Mouse (Mus musculus) spleen, postnatal 10 days (tissue): ENCODE data around the gene Ccni.

Source experiments
- DNase-seq, 2 experiments: peaks; one replicate each; pipeline ENCODE4 v3.0.0; 2021 to 2022; ENCODE audit warnings: low spot score in 2 of 2

Gene Ccni

GRCm38 (mm10) chr5:93198232-93198631 is 8.1 kb downstream of the Ccni start:
- no peak for DNase-seq

- no peak for DNase-seq
These were observed 15.9 kb downstream of the Ccni start for GRCm38 (mm10) chr5:93190428-93190827.

- no peak for DNase-seq
These were observed 16.7 kb downstream of the Ccni start for GRCm38 (mm10) chr5:93189607-93190006.

GRCm38 (mm10) chr5:93184548-93184947 is 21.7 kb downstream of the Ccni start:
- DNase-seq, result no peak

- no peak for DNase-seq
These were observed 23.0 kb downstream of the Ccni start for GRCm38 (mm10) chr5:93183311-93183710.

DNA sequence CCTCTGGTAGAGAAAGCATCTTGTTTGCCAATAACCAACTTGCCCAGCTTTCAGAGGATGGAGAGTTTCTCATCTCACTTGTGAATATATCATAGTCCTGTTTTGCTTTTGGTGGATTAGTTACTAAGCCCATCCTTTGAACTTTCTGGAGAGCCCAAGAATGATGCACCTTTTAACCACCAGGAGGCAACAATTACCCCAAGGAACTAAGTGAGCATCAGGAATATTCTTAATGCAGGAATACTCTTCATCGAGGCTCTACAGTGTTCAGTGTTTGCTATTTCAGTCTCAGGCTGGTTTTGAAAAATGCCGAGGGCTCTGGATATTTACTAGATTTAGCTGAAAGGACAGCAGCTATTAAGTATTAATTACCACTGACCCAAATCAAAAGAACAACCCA is 26.0 kb downstream of the Ccni start:
- no peak for DNase-seq

GRCm38 (mm10) chr5:93178616-93179015 is 27.7 kb downstream of the Ccni start:
- no peak for DNase-seq

DNA sequence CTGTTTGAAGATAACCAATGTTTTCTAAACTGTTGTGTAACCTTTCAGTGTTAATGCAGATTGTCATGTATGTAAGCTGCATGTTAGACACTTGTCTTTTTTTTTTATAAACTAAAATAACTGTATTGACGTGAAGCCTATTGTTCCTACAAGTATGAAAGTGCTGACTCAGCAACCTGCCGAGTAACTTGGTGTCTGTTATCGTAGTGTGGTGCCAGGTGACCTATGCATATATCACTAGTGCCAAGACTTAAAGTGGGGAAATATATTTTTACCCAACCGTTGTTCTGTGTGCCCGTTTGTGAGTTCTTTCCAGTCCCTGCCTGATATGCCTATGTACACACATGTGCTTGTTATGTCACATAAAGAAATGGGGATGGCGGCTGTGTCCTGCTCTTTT is 31.6 kb downstream of the Ccni start:
- DNase-seq, result peak in 1 of 2 experiments; percentile 5

GRCm38 (mm10) chr5:93172536-93172935 is 33.8 kb downstream of the Ccni start:
- no peak for DNase-seq

DNA sequence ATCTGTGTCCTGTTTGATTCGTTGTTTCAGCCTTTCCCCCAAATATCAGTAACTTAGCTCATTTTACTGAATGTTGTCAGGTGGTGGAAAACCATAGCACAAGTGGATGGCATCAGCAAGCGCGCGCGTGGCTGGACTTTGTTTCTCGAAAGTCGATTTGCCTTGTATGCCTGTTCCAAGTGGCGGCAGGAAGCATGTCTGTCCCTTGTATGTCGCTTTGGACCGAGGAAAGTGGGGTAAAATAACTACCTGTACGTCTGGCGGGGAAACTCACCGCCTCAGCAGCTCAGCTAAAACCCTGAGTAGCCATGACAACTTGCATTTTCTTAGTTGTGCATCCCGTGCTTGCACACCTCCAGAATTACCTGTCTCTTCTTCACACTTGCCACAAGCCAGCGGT is 34.9 kb downstream of the Ccni start:
- DNase-seq, result no peak

- no peak for DNase-seq
These were observed 37.6 kb downstream of the Ccni start for GRCm38 (mm10) chr5:93168654-93169053.

DNA sequence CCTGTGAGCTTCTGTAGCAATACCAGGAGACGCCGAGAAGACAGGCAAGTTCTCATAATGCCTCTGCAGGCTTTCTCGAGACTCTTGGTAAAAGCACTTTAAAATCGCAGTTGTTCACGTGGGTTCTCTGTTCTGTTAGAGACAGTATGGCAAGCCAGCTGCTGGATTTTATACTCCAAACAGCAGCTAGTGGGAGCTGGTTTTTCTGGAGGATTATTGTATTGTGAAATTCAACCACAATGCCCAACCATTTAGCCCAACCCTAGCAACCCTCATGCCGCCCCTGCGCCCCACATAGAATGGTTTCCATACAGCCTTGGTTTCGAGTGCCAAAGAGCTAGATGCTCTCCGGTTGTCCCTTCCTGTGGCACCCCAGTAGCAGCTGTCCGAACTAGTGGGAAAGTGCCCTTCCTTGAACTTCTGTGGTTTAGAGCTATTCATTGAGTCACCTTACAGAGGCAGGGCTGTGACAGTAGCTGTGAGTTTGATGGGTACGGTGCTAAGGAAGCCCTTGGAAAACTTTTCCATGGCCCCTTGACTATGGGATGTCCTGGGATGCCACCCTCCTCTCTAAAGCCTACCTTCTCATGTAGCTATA is 38.3 kb downstream of the Ccni start:
- no peak for DNase-seq

DNA sequence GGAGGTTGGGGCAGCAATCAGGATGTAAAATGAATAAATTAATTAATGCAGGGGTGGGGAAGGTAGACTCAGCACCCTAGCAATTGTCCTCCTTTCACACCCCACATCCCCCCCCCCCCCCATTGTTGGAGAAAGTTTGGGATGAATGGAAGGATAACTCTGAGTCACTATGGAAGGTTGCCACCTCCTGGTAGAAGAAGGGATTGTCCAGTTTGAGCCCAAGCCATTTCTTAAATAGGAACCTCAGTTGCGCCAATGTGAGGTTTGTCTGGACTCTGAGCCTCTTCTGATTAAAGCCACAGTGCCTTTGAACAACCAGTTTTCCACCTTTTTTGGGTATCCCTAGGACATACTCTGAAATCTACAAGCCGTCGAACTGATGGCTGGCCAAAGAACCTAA is 42.8 kb downstream of the Ccni start:
- DNase-seq, result peak in 1 of 2 experiments; percentile 40

DNA sequence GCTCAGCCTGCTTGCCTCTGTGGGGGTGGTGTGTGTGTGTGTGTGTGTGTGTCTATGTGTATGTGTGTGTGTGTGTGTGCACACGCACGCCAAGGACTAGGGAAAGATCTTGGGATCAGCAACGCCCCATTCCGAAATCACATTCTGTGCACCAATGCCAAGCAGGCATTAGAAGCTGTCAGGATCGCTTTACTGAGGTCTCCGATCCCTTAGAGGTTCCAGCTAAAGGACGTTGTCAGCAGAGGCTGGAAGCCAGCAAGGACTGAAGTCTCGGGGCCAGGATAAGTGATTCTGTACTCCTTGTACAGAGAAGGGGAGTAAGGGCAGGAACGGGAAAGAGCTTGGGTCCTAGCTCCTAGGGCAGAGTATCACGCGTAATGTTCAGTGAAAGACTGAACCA is 51.9 kb downstream of the Ccni start:
- DNase-seq, result no peak

GRCm38 (mm10) chr5:93152451-93152850 is 53.8 kb downstream of the Ccni start:
- peak; percentile 20 to 48 for DNase-seq

GRCm38 (mm10) chr5:93151985-93152384 is 54.3 kb downstream of the Ccni start:
- DNase-seq, result no peak

DNA sequence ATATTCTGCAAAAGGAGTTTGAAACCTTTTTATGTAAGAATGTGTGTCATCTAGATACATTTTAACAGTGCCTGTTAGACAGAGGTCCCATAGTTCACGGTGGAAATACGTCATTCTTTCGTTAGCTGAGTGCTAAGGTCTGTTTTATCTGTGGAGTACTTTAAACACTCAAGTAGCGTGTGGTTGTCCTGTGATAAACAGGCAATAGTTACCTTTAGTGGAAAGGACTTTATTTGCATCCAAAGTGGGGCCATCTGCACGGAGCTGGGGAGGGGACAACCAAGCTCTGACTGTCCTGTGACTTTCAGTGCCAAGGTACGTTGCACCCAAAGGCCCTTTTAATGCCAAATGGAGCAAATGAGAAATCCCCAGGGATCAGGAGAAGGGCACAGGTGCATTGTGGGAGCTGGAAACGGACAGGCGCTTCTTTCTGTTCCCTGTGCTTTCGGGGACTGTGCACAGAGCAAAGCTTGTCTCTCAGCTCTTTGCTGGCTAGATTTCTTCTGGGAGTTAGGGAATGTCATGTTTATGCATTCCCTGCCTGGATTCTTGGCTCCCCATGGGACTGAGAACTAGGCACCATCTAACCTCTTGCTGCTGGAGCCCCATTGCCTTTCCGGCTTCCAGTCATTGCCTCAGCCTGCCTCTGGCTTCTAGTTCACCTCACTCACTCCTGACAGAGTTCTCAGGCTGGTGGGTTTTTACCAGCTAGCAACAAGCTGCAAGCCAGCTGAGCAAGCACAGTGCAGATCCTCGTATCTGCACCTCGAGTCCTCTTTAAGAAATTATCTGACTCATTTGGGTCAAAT is 56.1 kb downstream of the Ccni start:
- DNase-seq, result no peak

- DNase-seq, result no peak
These were observed 60.8 kb downstream of the Ccni start for GRCm38 (mm10) chr5:93145504-93145903.

DNA sequence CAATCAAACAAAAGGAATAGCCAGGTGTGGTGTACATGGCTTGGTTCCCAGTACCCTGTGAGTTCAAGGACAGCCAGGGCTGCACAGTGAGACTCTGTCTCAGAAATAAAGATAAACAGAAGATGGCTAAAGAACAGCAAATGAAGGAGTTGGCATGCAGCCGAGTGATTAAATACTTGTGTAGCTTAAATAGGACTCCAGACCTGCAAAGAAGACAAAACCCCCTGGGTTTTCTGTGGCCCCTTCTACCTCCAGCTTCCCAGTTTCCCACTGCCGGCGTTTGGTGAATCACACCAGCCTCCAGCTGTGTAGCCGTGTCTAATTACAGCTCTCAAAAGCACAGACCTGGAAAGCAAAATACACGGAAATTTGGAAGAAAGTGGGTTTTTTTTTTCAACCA is 61.4 kb downstream of the Ccni start:
- DNase-seq, result no peak

DNA sequence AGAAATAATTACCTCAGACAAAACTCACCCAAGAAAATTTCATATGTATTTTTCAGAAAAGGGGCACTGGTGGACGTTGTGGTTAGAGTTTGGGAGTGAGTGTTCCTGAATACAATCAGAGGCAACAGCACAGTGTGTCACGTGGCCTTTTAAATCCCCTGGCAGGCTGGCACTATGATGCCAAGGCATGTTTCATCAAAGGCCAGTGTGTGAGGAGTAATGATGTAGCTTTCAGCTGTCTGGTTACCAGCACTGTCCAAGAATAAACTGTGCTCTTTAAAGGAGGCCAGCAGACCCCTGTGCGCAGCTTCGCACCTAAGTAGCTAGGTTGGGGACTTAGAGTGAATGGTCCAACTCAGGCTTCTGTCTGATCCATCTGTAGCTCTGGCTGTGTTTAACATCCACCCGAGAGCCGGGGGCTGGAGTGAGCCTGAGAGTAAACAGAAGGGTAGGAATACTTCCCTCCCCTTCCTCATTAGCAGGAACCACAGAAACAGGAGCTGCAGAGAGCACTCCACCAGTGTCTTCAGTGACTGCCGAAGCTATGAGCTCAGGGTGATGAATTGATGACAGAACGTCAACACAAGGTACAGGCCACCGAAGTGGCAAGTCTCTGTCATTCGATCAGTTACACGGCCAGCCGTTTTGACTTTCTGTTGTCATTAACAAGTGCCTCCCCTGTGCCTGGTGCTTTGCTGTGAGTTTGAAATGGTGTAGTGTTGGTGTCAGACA is 62.8 kb downstream of the Ccni start:
- no peak for DNase-seq

GRCm38 (mm10) chr5:93140747-93141146 is 65.5 kb downstream of the Ccni start:
- no peak for DNase-seq

- DNase-seq, result no peak
These were observed 66.9 kb downstream of the Ccni start for GRCm38 (mm10) chr5:93139350-93139749.
